Mouse (Mus musculus) megakaryocyte, adult 5-6 weeks (primary cell): ENCODE results near the gene Olfr735. TPM values are rescaled to one million over a fixed set of nuclear protein-coding genes. Genes with fewer than 3 reads are reported as not detected.
A peak's percentile ranks its signal among the peaks of the same experiment; 100 is the strongest.

Source experiments
- ATAC-seq: 2 replicates; pipeline ENCODE4 v1.8.0; 2016; ENCODE audit warnings: mild to moderate bottlenecking, inconsistent platforms; ENCODE audit not compliant: poor library complexity, severe bottlenecking
- total RNA-seq, 2 experiments: library from RNA; stranded (forward) in 1 of 2; stranded (reverse) in 1 of 2; fragments of 153-499, 151-499 nt in 1 of 2; fragments of 221-1000, 200-1000 nt in 1 of 2; gene quantifications; 2 replicates each; pipeline versions ENCODE4 v1.2.3 to v1.2.4; 2015 to 2017

Olfr735 gene
- total RNA-seq (2015) (not detected in 2 replicates), total RNA-seq (2017) (not detected in 2 replicates)

GRCm38 (mm10) chr14:50348796-50349195, at the start of gene Olfr735:
TSS of gene Olfr735 (minus strand) at chr14:50348872.
- ATAC-seq, result no peak

- ATAC-seq, result no peak
Observed at GRCm38 (mm10) chr14:50380863-50381262, 32.2 kb upstream of the Olfr735 start, which contains the start of gene Olfr736. TSS of gene Olfr736 (plus strand) at chr14:50381163.

- ATAC-seq, result peak; percentile 77
Observed at GRCm38 (mm10) chr14:50363561-50363960, 14.9 kb upstream of the Olfr735 start.

GRCm38 (mm10) chr14:50360480-50360879, 11.8 kb upstream of the Olfr735 start:
- ATAC-seq, result no peak

GRCm38 (mm10) chr14:50357593-50357992, 8.9 kb upstream of the Olfr735 start, which contains the start of gene Tlr11:
TSS of gene Tlr11 (plus strand) at chr14:50357914.
- peak; percentile 89 for ATAC-seq

- ATAC-seq, result no peak
Observed at GRCm38 (mm10) chr14:50356725-50357124, 8.1 kb upstream of the Olfr735 start.

GRCm38 (mm10) chr14:50352438-50352837, 3.8 kb upstream of the Olfr735 start:
- ATAC-seq, result peak; percentile 77

- ATAC-seq, result no peak
Observed at GRCm38 (mm10) chr14:50326661-50327060, 22.0 kb downstream of the Olfr735 start, which contains the start of gene Olfr734. TSS of gene Olfr734 (minus strand) at chr14:50326761.

GRCm38 (mm10) chr14:50301422-50301821, 47.2 kb downstream of the Olfr735 start, which contains the start of gene Olfr733:
TSS of gene Olfr733 (minus strand) at chr14:50301522.
- ATAC-seq, result no peak

Other genes with a start within 250 kb of the Olfr735 start
- gene Olfr727, start 225.7 kb downstream of the Olfr735 start, total RNA-seq (2015), result not detected in 2 replicates
- gene Olfr727, start 225.7 kb downstream of the Olfr735 start, total RNA-seq (2017), result not detected in 2 replicates
- not detected in 2 replicates for gene Olfr728, start 206.2 kb downstream of the Olfr735 start, total RNA-seq (2015)
- gene Olfr728, start 206.2 kb downstream of the Olfr735 start, total RNA-seq (2017), result not detected in 2 replicates
- not detected in 2 replicates for gene Olfr729, start 196.0 kb downstream of the Olfr735 start, total RNA-seq (2015)
- not detected in 2 replicates for gene Olfr729, start 196.0 kb downstream of the Olfr735 start, total RNA-seq (2017)
- gene Olfr730, start 160.7 kb downstream of the Olfr735 start, total RNA-seq (2015), result not detected in 2 replicates
- gene Olfr730, start 160.7 kb downstream of the Olfr735 start, total RNA-seq (2017), result not detected in 2 replicates
- gene Olfr731, start 107.0 kb downstream of the Olfr735 start, total RNA-seq (2015), result not detected in 2 replicates
- not detected in 2 replicates for gene Olfr731, start 107.0 kb downstream of the Olfr735 start, total RNA-seq (2017)
- gene Olfr732, start 64.7 kb downstream of the Olfr735 start, total RNA-seq (2015), result not detected in 2 replicates
- not detected in 2 replicates for gene Olfr732, start 64.7 kb downstream of the Olfr735 start, total RNA-seq (2017)
- not detected in 2 replicates for gene Olfr733, start 47.4 kb downstream of the Olfr735 start, total RNA-seq (2015)
- gene Olfr733, start 47.4 kb downstream of the Olfr735 start, total RNA-seq (2017), result not detected in 2 replicates
- not detected in 2 replicates for gene Olfr734, start 22.1 kb downstream of the Olfr735 start, total RNA-seq (2015)
- not detected in 2 replicates for gene Olfr734, start 22.1 kb downstream of the Olfr735 start, total RNA-seq (2017)
- gene Tlr11, start 9.0 kb upstream of the Olfr735 start, total RNA-seq (2015), result 0.45 and 1.3 TPM in 2 replicates
- gene Tlr11, start 9.0 kb upstream of the Olfr735 start, total RNA-seq (2017), result 1.2 and 1.4 TPM in 2 replicates
- not detected in 2 replicates for gene Olfr736, start 32.3 kb upstream of the Olfr735 start, total RNA-seq (2015)
- gene Olfr736, start 32.3 kb upstream of the Olfr735 start, total RNA-seq (2017), result not detected in 2 replicates
- gene Olfr738, start 58.7 kb upstream of the Olfr735 start, total RNA-seq (2015), result not detected in 2 replicates
- gene Olfr738, start 58.7 kb upstream of the Olfr735 start, total RNA-seq (2017), result not detected in 2 replicates
- gene Olfr739, start 69.8 kb upstream of the Olfr735 start, total RNA-seq (2015), result not detected in 2 replicates
- not detected in 2 replicates for gene Olfr739, start 69.8 kb upstream of the Olfr735 start, total RNA-seq (2017)
- not detected in 2 replicates for gene Olfr740, start 96.7 kb upstream of the Olfr735 start, total RNA-seq (2015)
- not detected in 2 replicates for gene Olfr740, start 96.7 kb upstream of the Olfr735 start, total RNA-seq (2017)
- gene Olfr741, start 123.9 kb upstream of the Olfr735 start, total RNA-seq (2015), result not detected in 2 replicates
- not detected in 2 replicates for gene Olfr741, start 123.9 kb upstream of the Olfr735 start, total RNA-seq (2017)
- not detected in 2 replicates for gene Olfr742, start 154.7 kb upstream of the Olfr735 start, total RNA-seq (2015)
- gene Olfr742, start 154.7 kb upstream of the Olfr735 start, total RNA-seq (2017), result not detected in 2 replicates
- not detected in 2 replicates for gene Olfr743, start 173.0 kb upstream of the Olfr735 start, total RNA-seq (2015)
- not detected in 2 replicates for gene Olfr743, start 173.0 kb upstream of the Olfr735 start, total RNA-seq (2017)